Mouse (Mus musculus) hindbrain, embryonic 16.5 days (tissue): ENCODE measurements around the gene Antxrl. TPM values are rescaled to one million over a fixed set of nuclear protein-coding genes. Genes with fewer than 3 reads are reported as not detected.
A peak's percentile ranks its signal among the peaks of the same experiment; 100 is the strongest.

Experiments used
- ATAC-seq: fragments of 200-750 bp; cut with Nextera tagmentation; 2 replicates; pipeline ENCODE4 v1.8.0; 2017; ENCODE audit warnings: moderate TSS enrichment, moderate library complexity
- H3K27ac ChIP-seq: fragments of 300-500 bp; sonication (generic); 2 replicates; pipeline ENCODE4 v1.5.1; 2014; ENCODE audit warnings: low read depth, mild to moderate bottlenecking, control low read depth, low read length, moderate library complexity
- H3K27me3 ChIP-seq: fragments of 300-500 bp; sonication (generic); replicated peaks from 2 replicates; pipeline ENCODE4 v1.6.1; 2014; ENCODE audit warnings: low read length; ENCODE audit not compliant: control insufficient read depth, insufficient read depth
- H3K36me3 ChIP-seq: fragments of 300-500 bp; sonication (generic); 2 replicates; pipeline ENCODE4 v1.6.1; 2014; ENCODE audit warnings: mild to moderate bottlenecking, low read length, moderate library complexity, mixed read lengths; ENCODE audit not compliant: control insufficient read depth, insufficient read depth
- H3K4me1 ChIP-seq: fragments of 300-500 bp; sonication (generic); 2 replicates; pipeline ENCODE4 v1.6.1; 2014; ENCODE audit warnings: low read depth, low read length; ENCODE audit not compliant: control insufficient read depth, insufficient read depth
- H3K4me2 ChIP-seq: fragments of 300-500 bp; sonication (generic); 2 replicates; pipeline ENCODE4 v1.6.1; 2014; ENCODE audit warnings: mild to moderate bottlenecking, low read length, control low read depth, moderate library complexity
- H3K4me3 ChIP-seq: fragments of 300-500 bp; sonication (generic); 2 replicates; pipeline ENCODE4 v1.5.1; 2014; ENCODE audit warnings: mild to moderate bottlenecking, low read length, control low read depth, moderate library complexity
- H3K9ac ChIP-seq: fragments of 300-500 bp; sonication (generic); 2 replicates; pipeline ENCODE4 v1.6.1; 2014; ENCODE audit warnings: low read depth, mild to moderate bottlenecking, control low read depth, low read length, moderate library complexity
- H3K9me3 ChIP-seq: fragments of 300-500 bp; sonication (generic); 2 replicates; pipeline ENCODE4 v1.6.1; 2014; ENCODE audit warnings: mild to moderate bottlenecking, low read length, moderate library complexity; ENCODE audit not compliant: control insufficient read depth
- WGBS: fragments of 180-500 bp; shearing (Covaris S2); extraction: QIAGEN DNeasy Blood & Tissue Kit; methylation state at CpG from one replicate; pipeline ENCODE4 v1.1.7; 2014; 5-methylcytosine and 5-hydroxymethylcytosine counted together
- polyA plus RNA-seq: library from polyadenylated mRNA; unstranded; fragments of >200 nt; fragmentation: Nextera tagmentation; extraction: Ambion mirVana; gene quantifications from 2 replicates; pipeline ENCODE4 v1.2.1, GENCODE M21; 2015

Gene Antxrl
- polyA plus RNA-seq: not detected in 2 replicates

GRCm38 (mm10) chr14:34052516-34052915 is at the start of gene Antxrl:
Antxrl (plus strand) TSS chr14:34052707.
- Histone ChIP-seq H3K27me3 (no peaks in the 10 kb centered on the region), H3K9me3 (no peaks in the 10 kb centered on the region), H3K9ac (no peak within 1 kb of the TSS), H3K4me1 (no peaks in the 10 kb centered on the region), H3K4me3 (no peak within 1 kb of the TSS), H3K27ac (no peak within 1 kb of the TSS), H3K4me2 (no peak within 1 kb of the TSS), H3K36me3 (no peaks in the 10 kb centered on the region)
- no peak for ATAC-seq
- 97% methylated on average over 6 of the region's 6 CpGs for WGBS

GRCm38 (mm10) chr14:34015063-34015462 is 37.4 kb upstream of the Antxrl start, which contains the start of gene Gm30083:
Gm30083 (minus strand) TSS chr14:34015182.
- Histone ChIP-seq H3K4me3 (no peak within 1 kb of the TSS), H3K4me2 (no peak within 1 kb of the TSS), H3K27me3 (no peaks in the 10 kb centered on the region), H3K27ac (no peak within 1 kb of the TSS), H3K4me1 (no peaks in the 10 kb centered on the region), H3K9me3 (no peaks in the 10 kb centered on the region), H3K36me3 (no peaks in the 10 kb centered on the region), H3K9ac (no peak within 1 kb of the TSS)
- 94% methylated on average over 3 of the region's 3 CpGs for WGBS
- no peak for ATAC-seq

- 89% methylated on average over 4 of the region's 4 CpGs for WGBS
- Histone ChIP-seq H3K9me3 (no peaks in the 10 kb centered on the region), H3K36me3 (no peaks in the 10 kb centered on the region), H3K9ac (no peak within 1 kb of the TSS), H3K4me3 (no peak within 1 kb of the TSS), H3K27ac (no peak within 1 kb of the TSS), H3K4me2 (no peak within 1 kb of the TSS), H3K27me3 (no peaks in the 10 kb centered on the region), H3K4me1 (no peaks in the 10 kb centered on the region)
- no peak for ATAC-seq
These were observed 36.1 kb upstream of the Antxrl start, which contains the start of gene Gm5460 for GRCm38 (mm10) chr14:34016381-34016780. Gm5460 (plus strand) TSS chr14:34016758.

- Histone ChIP-seq H3K9ac (no peak overlapping the region), H3K27me3 (no peaks in the 10 kb centered on the region), H3K36me3 (no peaks in the 10 kb centered on the region), H3K4me3 (no peak overlapping the region), H3K9me3 (no peaks in the 10 kb centered on the region), H3K4me1 (no peaks in the 10 kb centered on the region), H3K27ac (no peak overlapping the region), H3K4me2 (no peak overlapping the region)
- 83% methylated on average over 2 of the region's 2 CpGs for WGBS
- ATAC-seq: no peak
These were observed 35.6 kb upstream of the Antxrl start for GRCm38 (mm10) chr14:34016938-34017337.

- no peaks in the 10 kb centered on the region for H3K36me3 ChIP-seq
- H3K9me3 ChIP-seq: peaks cover 2% of the 10 kb centered on the region; the same call in 1 of the 2 replicates
- no peak for ATAC-seq
- WGBS: 82% methylated on average over 2 of the region's 2 CpGs
- no peaks in the 10 kb centered on the region for H3K4me1 ChIP-seq
- H3K9ac ChIP-seq: no peak overlapping the region
- no peak overlapping the region for H3K27ac ChIP-seq
- H3K4me3 ChIP-seq: no peak overlapping the region
- no peaks in the 10 kb centered on the region for H3K27me3 ChIP-seq
- no peak overlapping the region for H3K4me2 ChIP-seq
These were observed 25.8 kb upstream of the Antxrl start for GRCm38 (mm10) chr14:34026710-34027109.

- no peak for ATAC-seq
- no peak overlapping the region for H3K27ac ChIP-seq
These were observed 18.5 kb upstream of the Antxrl start for GRCm38 (mm10) chr14:34033841-34034610.

GRCm38 (mm10) chr14:34041241-34041640 is 11.3 kb upstream of the Antxrl start:
- Histone ChIP-seq H3K4me2 (no peak overlapping the region), H3K9ac (no peak overlapping the region), H3K4me1 (no peaks in the 10 kb centered on the region), H3K4me3 (no peak overlapping the region), H3K27me3 (no peaks in the 10 kb centered on the region), H3K27ac (no peak overlapping the region), H3K9me3 (no peaks in the 10 kb centered on the region), H3K36me3 (no peaks in the 10 kb centered on the region)
- 85% methylated on average over 4 of the region's 4 CpGs for whole genome bisulfite sequencing
- ATAC-seq: no peak

More at GRCm38 (mm10) chr14:34033841-34034610, 18.5 kb upstream of the Antxrl start:
- WGBS: 87% methylated on average over 8 of the region's 8 CpGs
- Histone ChIP-seq H3K4me3 (no peak overlapping the region), H3K4me1 (no peaks in the 10 kb centered on the region), H3K9ac (no peak overlapping the region), H3K27me3 (no peaks in the 10 kb centered on the region), H3K36me3 (no peaks in the 10 kb centered on the region), H3K4me2 (no peak overlapping the region), H3K9me3 (no peaks in the 10 kb centered on the region)

- H3K9me3 ChIP-seq: no peaks in the 10 kb centered on the region
- H3K36me3 ChIP-seq: no peaks in the 10 kb centered on the region
- H3K4me2 ChIP-seq: no peak overlapping the region
- H3K27ac ChIP-seq: no peak overlapping the region
- 79% methylated on average over 3 of the region's 3 CpGs for WGBS
- no peak overlapping the region for H3K4me3 ChIP-seq
- H3K9ac ChIP-seq: no peak overlapping the region
- H3K27me3 ChIP-seq: no peaks in the 10 kb centered on the region
- H3K4me1 ChIP-seq: no peaks in the 10 kb centered on the region
- ATAC-seq: no peak
These were observed 9.2 kb upstream of the Antxrl start for GRCm38 (mm10) chr14:34043341-34043740.

GRCm38 (mm10) chr14:34050101-34050779 is 2.3 kb upstream of the Antxrl start:
- Histone ChIP-seq H3K9me3 (no peaks in the 10 kb centered on the region), H3K27ac (no peak overlapping the region), H3K4me2 (no peak overlapping the region), H3K27me3 (no peaks in the 10 kb centered on the region), H3K4me1 (no peaks in the 10 kb centered on the region), H3K36me3 (no peaks in the 10 kb centered on the region), H3K9ac (no peak overlapping the region), H3K4me3 (no peak overlapping the region)
- ATAC-seq: 0 out of 2 replicates have a peak, but pooled peaks have one; percentile 27
- 72% methylated on average over 5 of the region's 5 CpGs for WGBS
